Comparison of ENCODE assay signal across 24 mouse cellular contexts in genomic region chr13:57275871-57276270, GRCm38 (mm10).
"Had no signal": no experiment of that assay in that cellular context is flagged by ENCODE, and none has a peak within 500 bp of the region (broad histone marks: within the 10 kb centered on the region; RNA-seq: fewer than 3 reads in every experiment).

No protein-coding gene starts in this region.

- H3K4me2 ChIP-seq: heart, embryonic 12.5 days; hindbrain, embryonic 13.5 days; hindbrain, embryonic 15.5 days; intestine, embryonic 15.5 days; kidney, embryonic 15.5 days; limb, embryonic 12.5 days; liver, embryonic 11.5 days; liver, embryonic 13.5 days; liver, embryonic 15.5 days had no signal

- H3K27me3 ChIP-seq: heart, embryonic 12.5 days; hindbrain, embryonic 13.5 days; hindbrain, embryonic 15.5 days; intestine, embryonic 15.5 days; limb, embryonic 12.5 days; liver, embryonic 13.5 days; liver, embryonic 15.5 days had no signal

- ATAC-seq: hindbrain, postnatal 0 days; intestine, embryonic 15.5 days had no signal

- H3K4me3 ChIP-seq: heart, embryonic 12.5 days; hindbrain, embryonic 13.5 days; hindbrain, embryonic 15.5 days; intestine, embryonic 15.5 days; kidney, embryonic 15.5 days; limb, embryonic 12.5 days; liver, embryonic 13.5 days; liver, embryonic 15.5 days had no signal

- H3K36me3 ChIP-seq: heart, embryonic 12.5 days; hindbrain, embryonic 13.5 days; hindbrain, embryonic 15.5 days; intestine, embryonic 15.5 days; kidney, embryonic 15.5 days; limb, embryonic 12.5 days; liver, embryonic 13.5 days; liver, embryonic 15.5 days had no signal

- H3K9ac ChIP-seq: heart, embryonic 12.5 days; hindbrain, embryonic 13.5 days; hindbrain, embryonic 15.5 days; intestine, embryonic 15.5 days; kidney, embryonic 15.5 days; limb, embryonic 12.5 days; liver, embryonic 13.5 days; liver, embryonic 15.5 days had no signal

- H3K4me1 ChIP-seq: heart, embryonic 12.5 days; hindbrain, embryonic 15.5 days; intestine, embryonic 15.5 days; kidney, embryonic 15.5 days; liver, embryonic 13.5 days; liver, embryonic 15.5 days had no signal

- DNase-seq: gastrocnemius, postnatal 14 days; gastrocnemius, postnatal 36 days; heart, adult 18-20 months; heart, postnatal 10 days; kidney, adult 11 months; kidney, adult 2 months; kidney, adult 9 months; kidney, postnatal 14 days; kidney, postnatal 36 days; layer of hippocampus, adult 9-11 months; layer of hippocampus, postnatal 36 days; left cerebral cortex, postnatal 4 days; liver; liver, embryonic 13.5 days had no signal

- H3K27ac ChIP-seq: hindbrain, embryonic 13.5 days; hindbrain, embryonic 15.5 days; hindbrain, postnatal 0 days; intestine, embryonic 15.5 days; kidney, embryonic 15.5 days; kidney, postnatal 0 days; limb, embryonic 12.5 days; liver, embryonic 13.5 days; liver, embryonic 15.5 days had no signal

- H3K9me3 ChIP-seq: heart, embryonic 12.5 days; hindbrain, embryonic 13.5 days; hindbrain, embryonic 15.5 days; intestine, embryonic 15.5 days; kidney, embryonic 15.5 days; limb, embryonic 12.5 days; liver, embryonic 13.5 days; liver, embryonic 15.5 days had no signal
